Comparison of ENCODE assay signal across 10 mouse cellular contexts in the genomic region with DNA sequence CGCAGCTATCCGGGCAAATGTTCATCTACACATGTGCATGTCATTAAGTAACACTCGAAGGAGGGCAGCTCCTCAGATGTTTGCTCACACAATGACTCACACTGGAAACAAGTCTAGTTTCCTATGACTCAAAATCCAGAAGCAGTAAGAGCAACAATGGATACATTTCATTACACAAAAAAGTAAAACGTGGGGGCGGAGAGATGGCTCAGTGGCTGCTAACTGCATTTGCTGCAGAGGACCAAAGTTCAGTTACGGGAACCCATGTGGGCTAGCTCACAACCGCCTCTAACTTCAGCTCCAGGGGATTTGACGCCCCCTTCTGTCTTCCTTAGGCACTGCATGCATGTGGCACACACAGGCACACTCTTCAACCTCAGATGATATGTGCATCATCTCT. TPM values are rescaled to one million over a fixed set of nuclear protein-coding genes. Genes with fewer than 3 reads are reported as not detected.
DNase-seq lines count a peak whose midpoint lies in the region; ATAC-seq and TF ChIP-seq lines count a peak whose summit lies in the region.
"Had no signal": no experiment of that assay in that cellular context is flagged by ENCODE, and none has a peak within 500 bp of the region (broad histone marks: within the 10 kb centered on the region; RNA-seq: fewer than 3 reads in every experiment).

No protein-coding gene starts in this region.

- WGBS in heart, embryonic 10.5 days, result 64% methylated on average over 8 of the region's 8 CpGs
- 45% methylated on average over 8 of the region's 8 CpGs for WGBS in stomach, postnatal 0 days

- no peak overlapping the region for H3K27ac ChIP-seq in heart, embryonic 10.5 days
- H3K27ac ChIP-seq in testis, adult 2 months (ENCODE audit: control insufficient read depth, insufficient read depth, low read depth, low read length), result no peak overlapping the region
- H3K27ac ChIP-seq in stomach, postnatal 0 days (replicated peaks), result no peak overlapping the region
- H3K27ac ChIP-seq: intestine, embryonic 15.5 days; neural tube, embryonic 13.5 days had no signal

- no peak for TF ChIP-seq EP300 in stomach, postnatal 0 days (optimal IDR thresholded peaks at IDR 0.05)

- H3K36me3 ChIP-seq in heart, embryonic 10.5 days, result no peaks in the 10 kb centered on the region
- no peaks in the 10 kb centered on the region for H3K36me3 ChIP-seq in testis, adult 2 months (ENCODE audit: control insufficient read depth, insufficient read depth, low read length)
- no peaks in the 10 kb centered on the region for H3K36me3 ChIP-seq in stomach, postnatal 0 days (ENCODE audit: control insufficient read depth, insufficient read depth, low read length)
- H3K36me3 ChIP-seq: intestine, embryonic 15.5 days; neural tube, embryonic 13.5 days had no signal

- DNase-seq in heart, adult 8-10 months (ENCODE audit: low spot score), result peak; percentile 33
- DNase-seq in heart, embryonic 10.5 days (ENCODE audit: low spot score), result no peak
- DNase-seq in testis, postnatal 14 days (ENCODE audit: low spot score), result no peak
- DNase-seq in adrenal gland, postnatal 14 days, result peak; percentile 47
- DNase-seq in stomach, postnatal 0 days (ENCODE audit: low spot score), result peak; percentile 48
- DNase-seq in spleen, postnatal 36 days (ENCODE audit: low spot score in 2 of 2), result no peak
- DNase-seq in embryo, embryonic 11 days, result no peak

- peaks cover 10% of the 10 kb centered on the region; the same call in 1 of the 2 replicates for H3K27me3 ChIP-seq in heart, embryonic 10.5 days (ENCODE audit: insufficient read depth, poor library complexity, severe bottlenecking)
- no peaks in the 10 kb centered on the region for H3K27me3 ChIP-seq in testis, adult 2 months (ENCODE audit: control insufficient read depth, insufficient read depth, low read length)
- no peaks in the 10 kb centered on the region for H3K27me3 ChIP-seq in stomach, postnatal 0 days (ENCODE audit: control insufficient read depth, insufficient read depth, low read length)
- H3K27me3 ChIP-seq: intestine, embryonic 15.5 days had no signal

- no peak overlapping the region for H3K4me2 ChIP-seq in stomach, postnatal 0 days (replicated peaks; ENCODE audit: low read depth)
- H3K4me2 ChIP-seq: intestine, embryonic 15.5 days; neural tube, embryonic 13.5 days had no signal

- H3K9ac ChIP-seq in stomach, postnatal 0 days (ENCODE audit: low read length), result no peak overlapping the region
- H3K9ac ChIP-seq: intestine, embryonic 15.5 days; neural tube, embryonic 13.5 days had no signal

- H3K9me3 ChIP-seq in heart, embryonic 10.5 days, result no peaks in the 10 kb centered on the region
- no peaks in the 10 kb centered on the region for H3K9me3 ChIP-seq in stomach, postnatal 0 days (ENCODE audit: control insufficient read depth, low read length)
- H3K9me3 ChIP-seq: intestine, embryonic 15.5 days; neural tube, embryonic 13.5 days had no signal

- no peak for TF ChIP-seq POLR2A in testis, adult 2 months (IDR thresholded peaks at IDR 0.05; ENCODE audit: control insufficient read depth, low read depth, low read length)

- peak; percentile 79 for ATAC-seq in stomach, postnatal 0 days (ENCODE audit: low FRiP score, low TSS enrichment)
- ATAC-seq: intestine, embryonic 15.5 days had no signal

- TF ChIP-seq CTCF in testis, adult 2 months (IDR thresholded peaks at IDR 0.05; ENCODE audit: control insufficient read depth, insufficient read depth, insufficient replicate concordance, low read depth, low read length), result peak; percentile 51; the same call in 1 of the 2 replicates
- TF ChIP-seq CTCF in stomach, postnatal 0 days (IDR thresholded peaks at IDR 0.05; ENCODE audit: low read depth), result peak; percentile 60

- no peaks in the 10 kb centered on the region for H3K4me1 ChIP-seq in heart, embryonic 10.5 days
- no peaks in the 10 kb centered on the region for H3K4me1 ChIP-seq in testis, adult 2 months (ENCODE audit: control insufficient read depth, insufficient read depth, low read length)
- H3K4me1 ChIP-seq in stomach, postnatal 0 days (replicated peaks; ENCODE audit: control insufficient read depth, insufficient read depth), result no peaks in the 10 kb centered on the region
- H3K4me1 ChIP-seq: intestine, embryonic 15.5 days; neural tube, embryonic 13.5 days had no signal

- no peak overlapping the region for H3K4me3 ChIP-seq in heart, embryonic 10.5 days
- no peak overlapping the region for H3K4me3 ChIP-seq in testis, adult 2 months (ENCODE audit: control insufficient read depth, low read depth, low read length)
- H3K4me3 ChIP-seq in stomach, postnatal 0 days (ENCODE audit: low read depth, low read length), result no peak overlapping the region
- H3K4me3 ChIP-seq: intestine, embryonic 15.5 days; neural tube, embryonic 13.5 days had no signal

RNA-seq across cellular contexts. Expression of a gene that starts 8.9 kb away (rescaled TPM):
- total RNA-seq in heart, adult 8-10 months (2022), result 10 to 100 TPM; 27.5 to 34.9 (median 30.2) TPM
- 16.6 and 18.3 TPM in 2 replicates for polyA plus RNA-seq in heart, embryonic 10.5 days (2016; fragmentation: Nextera tagmentation; extraction: Ambion mirVana)
- polyA plus RNA-seq in testis, adult 2 months (2012; rRNA removed), result 5.7 and 6.4 TPM in 2 replicates
- 27.1 and 29.5 TPM in 2 replicates for total RNA-seq in adrenal gland, postnatal 14 days (2021)
- 18.7 and 22.8 TPM in 2 replicates for polyA plus RNA-seq in stomach, postnatal 0 days (2015; fragmentation: Nextera tagmentation; extraction: Ambion mirVana)

Comparison
In these comparisons a context has a peak if more than half of its experiments do, and no peak if none do; other contexts are left out.
1. DNase-seq: peak in heart, adult 8-10 months (single experiment), adrenal gland, postnatal 14 days (single experiment) and stomach, postnatal 0 days (single experiment); none in heart, embryonic 10.5 days (single experiment), testis, postnatal 14 days (single experiment), spleen, postnatal 36 days (0 of 2) and embryo, embryonic 11 days (single experiment).